Mouse (Mus musculus) stomach, postnatal 0 days (tissue): ENCODE measurements around the gene Hip1r.

ENCODE experiments used
- CTCF ChIP-seq: IDR thresholded peaks from 2 replicates; pipeline ENCODE4 v1.5.1; 2016; ENCODE audit warnings: antibody characterized with exemption, low read depth, mild to moderate bottlenecking, moderate library complexity
- EP300 ChIP-seq: optimal IDR thresholded peaks from 2 replicates; pipeline ENCODE3; 2016; ENCODE audit warnings: antibody characterized with exemption

DNA sequence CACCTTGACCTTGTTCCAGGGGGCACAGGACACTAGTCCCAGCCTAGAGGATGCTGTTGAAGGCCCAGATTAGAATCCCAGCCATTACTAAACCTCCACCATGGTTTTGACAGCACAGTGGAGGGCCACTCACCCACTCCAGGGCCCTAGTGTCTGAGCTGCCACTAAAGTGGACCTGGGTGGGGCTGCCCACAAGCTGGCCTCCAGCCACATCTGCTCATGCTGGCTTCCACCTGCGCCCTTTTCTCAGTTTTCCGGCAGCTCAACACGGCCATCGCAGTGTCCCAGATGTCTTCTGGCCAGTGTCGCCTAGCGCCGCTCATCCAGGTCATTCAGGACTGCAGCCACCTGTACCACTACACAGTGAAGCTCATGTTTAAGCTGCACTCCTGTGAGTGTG is 21.0 kb downstream of the Hip1r start:
- TF ChIP-seq EP300 (no peak), CTCF (no peak)
